Mouse (Mus musculus) stomach, embryonic 16.5 days (tissue): Measurements from ENCODE around the gene Cpne5. TPM values are rescaled to one million over a fixed set of nuclear protein-coding genes. Genes with fewer than 3 reads are reported as not detected.

Source experiments
- ATAC-seq: fragments of 200-750 bp; cut with Nextera tagmentation; 2 replicates; pipeline ENCODE4 v1.8.0; 2017; ENCODE audit warnings: moderate number of reproducible peaks, moderate TSS enrichment; ENCODE audit not compliant: insufficient read depth, low FRiP score
- H3K27ac ChIP-seq: fragments of 300-500 bp; sonication (generic); 2 replicates; pipeline ENCODE4 v1.5.1; 2014; ENCODE audit warnings: low read length
- H3K27me3 ChIP-seq: fragments of 300-500 bp; sonication (generic); 2 replicates; pipeline ENCODE4 v1.6.1; 2014; ENCODE audit warnings: low read length, control low read depth, mixed read lengths; ENCODE audit not compliant: control insufficient read depth, insufficient read depth
- H3K36me3 ChIP-seq: fragments of 300-500 bp; sonication (generic); 2 replicates; pipeline ENCODE4 v1.6.1; 2014; ENCODE audit warnings: low read length; ENCODE audit not compliant: control insufficient read depth, insufficient read depth
- H3K4me1 ChIP-seq: fragments of 300-500 bp; sonication (generic); 2 replicates; pipeline ENCODE4 v1.6.1; 2014; ENCODE audit warnings: low read length, control low read depth, mixed read lengths; ENCODE audit not compliant: control insufficient read depth, insufficient read depth
- H3K4me2 ChIP-seq: fragments of 300-500 bp; sonication (generic); 2 replicates; pipeline ENCODE4 v1.6.1; 2014; ENCODE audit warnings: low read depth, low read length, mixed read lengths
- H3K4me3 ChIP-seq: fragments of 300-500 bp; sonication (generic); replicated peaks from 2 replicates; pipeline ENCODE4 v1.5.1; 2014; ENCODE audit warnings: mild to moderate bottlenecking, low read length
- H3K9ac ChIP-seq: fragments of 300-500 bp; sonication (generic); 2 replicates; pipeline ENCODE4 v1.6.1; 2014; ENCODE audit warnings: low read length
- H3K9me3 ChIP-seq: fragments of 300-500 bp; sonication (generic); replicated peaks from 2 replicates; pipeline ENCODE4 v1.6.1; 2016; ENCODE audit warnings: low read length, control low read depth; ENCODE audit not compliant: control insufficient read depth
- WGBS: fragments of 180-500 bp; shearing (Covaris S2); extraction: QIAGEN DNeasy Blood & Tissue Kit; methylation state at CpG from one replicate; pipeline ENCODE4 v1.1.7; 2014; 5-methylcytosine and 5-hydroxymethylcytosine counted together
- polyA plus RNA-seq: library from polyadenylated mRNA; unstranded; fragments of >200 nt; fragmentation: Nextera tagmentation; extraction: Ambion mirVana; gene quantifications from 2 replicates; pipeline ENCODE4 v1.2.1, GENCODE M21; 2015

The Cpne5 gene
- 6.9 and 7.5 TPM in 2 replicates for polyA plus RNA-seq

DNA sequence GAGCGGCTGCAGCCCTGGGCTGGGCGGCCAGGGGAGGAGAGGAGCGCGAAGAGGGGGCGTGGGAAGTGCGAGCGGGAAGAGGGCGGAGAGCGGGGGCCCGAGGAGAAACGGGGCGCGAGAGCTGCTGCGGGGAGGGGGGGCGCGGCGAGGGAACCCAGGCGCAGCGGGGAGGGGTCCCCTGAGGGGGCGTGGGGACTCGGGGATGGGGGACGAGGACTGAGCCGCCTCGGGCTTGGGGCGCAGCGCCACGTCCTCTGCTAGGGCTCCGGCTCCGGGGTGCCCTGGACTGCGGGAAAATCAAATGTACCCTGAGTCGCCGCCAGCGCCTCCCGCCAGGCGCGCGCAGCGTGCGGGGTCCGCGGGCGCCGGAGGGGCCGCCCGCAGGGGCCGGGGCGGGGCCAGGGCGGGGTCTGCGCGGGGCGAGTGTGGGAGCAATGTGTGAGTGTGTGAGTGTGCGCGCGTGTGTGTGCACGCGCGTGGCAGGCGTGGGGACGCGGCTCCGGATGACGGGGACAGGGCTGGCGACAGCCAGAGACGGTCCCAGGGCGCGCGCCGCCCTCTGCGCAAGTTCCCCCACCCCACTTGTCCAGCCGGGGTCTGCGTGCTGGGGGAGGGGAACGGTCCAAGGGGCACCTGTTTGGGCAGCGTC, at the start of gene Cpne5:
Gene Cpne5 (minus strand): TSS at position 396 of the 649 bp plus-strand sequence.
- peaks cover 28% of the 10 kb centered on the region for H3K4me1 ChIP-seq
- H3K4me3 ChIP-seq = peak within 1 kb of the TSS; percentile 63
- no peaks in the 10 kb centered on the region for H3K9me3 ChIP-seq
- H3K27me3 ChIP-seq = 0 out of 2 replicates have a peak, but pooled peaks cover 11% of the 10 kb centered on the region
- H3K9ac ChIP-seq = peak within 1 kb of the TSS; percentile 78
- peak within 1 kb of the TSS; percentile 99 for H3K4me2 ChIP-seq
- ATAC-seq = peak; percentile 68
- H3K36me3 ChIP-seq = no peaks in the 10 kb centered on the region
- H3K27ac ChIP-seq = no peak within 1 kb of the TSS
- WGBS = 0% methylated on average over 62 of the region's 73 CpGs

DNA sequence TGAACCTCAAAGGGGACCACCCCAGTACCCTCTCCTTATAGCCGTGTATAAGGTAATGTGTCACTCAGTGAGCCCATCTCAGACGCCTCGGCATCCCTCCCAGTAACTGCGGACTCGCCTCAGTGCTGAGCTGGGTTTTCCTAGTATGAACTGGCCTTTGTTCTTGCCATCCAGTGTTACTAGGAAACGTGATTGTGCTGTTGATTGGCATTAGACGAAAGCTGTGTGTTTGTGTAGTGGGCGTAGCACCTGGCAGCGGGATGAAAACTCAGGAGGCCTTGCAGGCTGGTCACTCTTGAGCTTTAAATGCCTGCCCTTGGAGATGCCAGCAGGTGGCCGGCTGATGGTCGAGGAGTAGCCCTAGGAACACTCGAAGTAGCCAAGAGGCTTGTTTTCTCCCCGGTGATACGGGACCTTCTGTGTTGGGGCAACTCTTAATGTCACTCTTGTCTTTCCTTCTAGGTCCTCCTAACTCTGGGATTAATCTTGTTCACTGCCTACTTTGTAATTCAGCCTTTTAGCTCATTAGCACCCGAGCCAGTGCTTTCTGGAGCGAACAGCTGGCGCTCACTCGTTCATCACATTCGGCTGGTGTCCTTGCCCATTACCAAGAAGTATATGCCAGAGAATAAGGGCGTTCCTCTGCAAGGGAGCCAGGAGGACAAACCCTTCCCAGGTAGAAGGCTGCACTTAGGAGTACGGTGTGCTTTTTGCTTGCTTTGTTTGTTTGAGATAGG, 44.4 kb upstream of the Cpne5 start:
- Histone ChIP-seq H3K36me3 (no peaks in the 10 kb centered on the region), H3K9ac (no peak overlapping the region), H3K4me1 (0 out of 2 replicates have a peak, but pooled peaks cover 3% of the 10 kb centered on the region), H3K4me3 (no peak overlapping the region), H3K27ac (peak overlapping the region; percentile 15; the same call in 1 of the 2 replicates), H3K27me3 (no peaks in the 10 kb centered on the region), H3K9me3 (no peaks in the 10 kb centered on the region), H3K4me2 (no peak overlapping the region)
- WGBS = 67% methylated on average over 21 of the region's 21 CpGs
- ATAC-seq = peak; percentile 80

GRCm38 (mm10) chr17:29281541-29281940, 43.6 kb upstream of the Cpne5 start:
- no peaks in the 10 kb centered on the region for H3K27me3 ChIP-seq
- H3K9ac ChIP-seq = no peak overlapping the region
- H3K4me3 ChIP-seq = no peak overlapping the region
- H3K4me1 ChIP-seq = 0 out of 2 replicates have a peak, but pooled peaks cover 3% of the 10 kb centered on the region
- H3K4me2 ChIP-seq = no peak overlapping the region
- 75% methylated on average over 5 of the region's 5 CpGs for WGBS
- H3K36me3 ChIP-seq = no peaks in the 10 kb centered on the region
- no peak for ATAC-seq
- no peak overlapping the region for H3K27ac ChIP-seq
- no peaks in the 10 kb centered on the region for H3K9me3 ChIP-seq

- no peak for ATAC-seq
- no peak overlapping the region for H3K27ac ChIP-seq
- no peaks in the 10 kb centered on the region for H3K36me3 ChIP-seq
- WGBS = 91% methylated on average over 5 of the region's 5 CpGs
- H3K9me3 ChIP-seq = no peaks in the 10 kb centered on the region
- no peaks in the 10 kb centered on the region for H3K27me3 ChIP-seq
- H3K9ac ChIP-seq = no peak overlapping the region
- H3K4me3 ChIP-seq = no peak overlapping the region
- H3K4me2 ChIP-seq = no peak overlapping the region
- H3K4me1 ChIP-seq = 0 out of 2 replicates have a peak, but pooled peaks cover 3% of the 10 kb centered on the region
Observed at GRCm38 (mm10) chr17:29280422-29280821, 42.5 kb upstream of the Cpne5 start.

DNA sequence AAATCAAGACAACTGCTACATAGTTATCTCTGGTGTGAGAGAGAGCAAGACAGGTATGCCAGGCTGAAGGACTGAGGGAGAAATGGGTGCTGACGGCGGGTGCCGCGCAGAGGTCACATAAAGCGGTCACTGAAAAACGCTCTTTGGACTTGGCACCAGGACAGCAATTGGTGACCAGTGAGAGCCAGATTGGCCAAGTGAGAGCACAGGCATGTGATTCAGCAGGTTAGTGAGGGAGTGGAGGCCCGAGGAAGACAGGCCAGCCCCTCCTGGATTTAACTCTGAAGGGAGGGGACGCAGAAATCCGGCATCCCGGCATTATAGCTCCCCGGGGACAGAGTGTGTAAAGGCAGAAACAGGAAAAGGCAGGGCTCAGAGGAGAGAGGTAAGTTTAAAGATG, 35.9 kb upstream of the Cpne5 start:
- WGBS = 71% methylated on average over 11 of the region's 11 CpGs
- no peak for ATAC-seq
- no peaks in the 10 kb centered on the region for H3K36me3 ChIP-seq
- H3K4me3 ChIP-seq = no peak overlapping the region
- no peaks in the 10 kb centered on the region for H3K27me3 ChIP-seq
- no peak overlapping the region for H3K9ac ChIP-seq
- H3K4me2 ChIP-seq = no peak overlapping the region
- H3K9me3 ChIP-seq = no peaks in the 10 kb centered on the region
- H3K4me1 ChIP-seq = peaks cover 10% of the 10 kb centered on the region; the same call in 1 of the 2 replicates
- peak overlapping the region; percentile 4; the same call in 1 of the 2 replicates for H3K27ac ChIP-seq

DNA sequence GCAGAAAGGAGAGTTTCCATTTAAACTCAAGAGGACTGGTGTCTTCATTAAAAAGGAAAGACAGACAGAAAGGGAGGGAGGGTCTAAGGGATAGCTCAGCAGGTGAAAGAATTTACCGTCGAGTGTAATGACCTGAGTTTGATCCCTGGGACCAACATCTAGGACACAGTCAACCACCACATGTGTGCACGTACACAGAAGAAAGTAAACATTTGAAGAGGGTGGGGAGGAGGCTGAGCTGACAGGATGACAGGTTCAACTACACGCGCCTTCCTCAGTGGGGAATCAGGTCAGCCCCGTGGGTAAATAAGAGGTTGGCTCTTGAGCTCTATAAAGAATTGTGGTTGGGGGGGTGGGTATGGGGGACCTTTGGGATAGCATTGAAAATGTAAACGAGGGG, 35.2 kb upstream of the Cpne5 start:
- Histone ChIP-seq H3K4me2 (no peak overlapping the region), H3K27me3 (no peaks in the 10 kb centered on the region), H3K9ac (no peak overlapping the region), H3K9me3 (no peaks in the 10 kb centered on the region), H3K36me3 (no peaks in the 10 kb centered on the region), H3K27ac (no peak overlapping the region), H3K4me1 (peaks cover 11% of the 10 kb centered on the region; the same call in 1 of the 2 replicates), H3K4me3 (no peak overlapping the region)
- ATAC-seq = no peak; the same call in 1 of the 2 replicates
- WGBS = 53% methylated on average over 7 of the region's 7 CpGs

- H3K27me3 ChIP-seq = no peaks in the 10 kb centered on the region
- H3K4me3 ChIP-seq = no peak overlapping the region
- H3K9me3 ChIP-seq = no peaks in the 10 kb centered on the region
- H3K36me3 ChIP-seq = no peaks in the 10 kb centered on the region
- H3K4me2 ChIP-seq = peak overlapping the region; percentile 59; the same call in 1 of the 2 replicates
- no peak overlapping the region for H3K27ac ChIP-seq
- 86% methylated on average over 9 of the region's 9 CpGs for whole genome bisulfite sequencing
- peaks cover 17% of the 10 kb centered on the region; the same call in 1 of the 2 replicates for H3K4me1 ChIP-seq
- H3K9ac ChIP-seq = no peak overlapping the region
- ATAC-seq = no peak
Observed at GRCm38 (mm10) chr17:29270148-29270698, 32.3 kb upstream of the Cpne5 start.

GRCm38 (mm10) chr17:29269349-29269706, 31.4 kb upstream of the Cpne5 start:
- WGBS = 18% methylated on average over 10 of the region's 10 CpGs

More at GRCm38 (mm10) chr17:29269349-29269706, 31.4 kb upstream of the Cpne5 start:
- Histone ChIP-seq H3K4me2 (peak overlapping the region; percentile 59), H3K4me3 (peak overlapping the region; percentile 74), H3K36me3 (no peaks in the 10 kb centered on the region), H3K9ac (peak overlapping the region; percentile 94), H3K27me3 (no peaks in the 10 kb centered on the region), H3K27ac (peak overlapping the region; percentile 96), H3K9me3 (no peaks in the 10 kb centered on the region), H3K4me1 (peaks cover 20% of the 10 kb centered on the region)
- ATAC-seq = no peak
